Mouse (Mus musculus): ENCODE measurements around the gene 1700067K01Rik. TPM values are rescaled to one million over a fixed set of nuclear protein-coding genes. Genes with fewer than 3 reads are reported as not detected.

The 1700067K01Rik gene
- total and polyA plus RNA-seq, 3 experiments = 0.53 to 0.69 TPM; not detected in 1

DNA sequence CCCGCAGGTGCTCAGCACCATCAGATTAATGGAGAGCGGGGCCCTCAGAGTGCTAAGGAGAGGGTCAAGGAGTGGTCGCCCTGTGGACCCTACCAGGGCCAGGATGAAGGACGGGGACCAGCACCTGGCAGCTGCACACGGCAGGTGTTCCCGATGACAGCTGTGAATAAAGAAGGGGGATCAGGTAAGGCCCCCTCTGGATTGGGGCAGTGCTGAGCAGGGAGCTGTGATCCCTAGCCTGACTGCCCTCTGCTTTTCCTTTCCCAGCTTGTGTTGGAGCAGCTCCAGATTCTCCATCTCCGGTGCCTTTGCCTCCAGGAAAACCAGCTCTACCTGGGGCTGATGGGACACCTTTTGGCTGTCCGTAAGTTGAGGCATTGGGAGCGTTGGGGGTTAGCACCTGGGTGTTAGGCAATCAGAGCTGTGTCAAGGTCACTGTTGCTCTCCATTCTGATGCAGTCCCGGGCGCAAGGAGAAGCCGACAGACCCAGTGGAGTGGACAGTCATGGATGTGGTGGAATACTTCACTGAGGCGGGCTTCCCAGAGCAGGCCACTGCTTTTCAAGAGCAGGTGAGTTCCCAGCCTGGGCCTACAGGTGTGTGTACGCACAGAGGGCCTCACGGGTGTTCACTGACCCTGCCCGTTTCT, 2.1 kb upstream of the 1700067K01Rik start:
- H3K27ac ChIP-seq (ENCODE audit: control insufficient read depth, low read depth, low read length) = no peak overlapping the region
- H3K9me3 ChIP-seq (replicated peaks; ENCODE audit: insufficient read depth, low read length) = no peaks in the 10 kb centered on the region
- H3K9ac ChIP-seq (ENCODE audit: control insufficient read depth, low read depth, low read length, poor library complexity, severe bottlenecking) = peak overlapping the region; percentile 75
- no peak for TF ChIP-seq MXI1 (IDR thresholded peaks at IDR 0.05; ENCODE audit: low read depth, low read length)
- TF ChIP-seq CTCF (IDR thresholded peaks at IDR 0.05 in 2 of 3, conservative IDR thresholded peaks at IDR 0.05 in 1 of 3; ENCODE audit: control insufficient read depth in 1 of 3, insufficient read depth in 1 of 3, low read depth in 2 of 3, low read length in 3 of 3, poor library complexity in 1 of 3, severe bottlenecking in 1 of 3) = no peak
- TF ChIP-seq SIN3A (IDR thresholded peaks at IDR 0.05; ENCODE audit: low read length) = no peak
- TF ChIP-seq KAT2A (conservative IDR thresholded peaks at IDR 0.05; ENCODE audit: low read depth, low read length) = no peak
- TF ChIP-seq MAZ (IDR thresholded peaks at IDR 0.05; ENCODE audit: low read depth, low read length) = no peak
- TF ChIP-seq ZC3H11A (IDR thresholded peaks at IDR 0.05; ENCODE audit: low read depth, low read length) = no peak
- TF ChIP-seq MEF2A (IDR thresholded peaks at IDR 0.05; ENCODE audit: extremely low read depth, insufficient replicate concordance, low read depth, low read length, poor library complexity, severe bottlenecking) = no peak
- no peak for TF ChIP-seq ZMIZ1 (IDR thresholded peaks at IDR 0.05; ENCODE audit: low read depth, low read length)
- TF ChIP-seq NRF1 (IDR thresholded peaks at IDR 0.05; ENCODE audit: insufficient read depth, low read depth, low read length, poor library complexity, severe bottlenecking) = no peak
- no peak for TF ChIP-seq MAX (IDR thresholded peaks at IDR 0.05; ENCODE audit: low read length)
- no peak for TF ChIP-seq ETS1 (IDR thresholded peaks at IDR 0.05; ENCODE audit: low read depth, low read length)
- TF ChIP-seq MYB (IDR thresholded peaks at IDR 0.05; ENCODE audit: low read depth, low read length) = no peak
- TF ChIP-seq USF1 (IDR thresholded peaks at IDR 0.05; ENCODE audit: low read depth, low read length) = no peak
- no peak for TF ChIP-seq TAL1 (IDR thresholded peaks at IDR 0.05; ENCODE audit: low read length)
- TF ChIP-seq EP300 (IDR thresholded peaks at IDR 0.05; ENCODE audit: low read depth in 1 of 2, low read length in 2 of 2) = no peak
- no peak for TF ChIP-seq GABPA (IDR thresholded peaks at IDR 0.05; ENCODE audit: low read depth, low read length)
- DNase-seq (ENCODE audit: low read depth, low spot score) = no peak
- H3K4me3 ChIP-seq (ENCODE audit: control insufficient read depth in 1 of 2, insufficient read depth in 1 of 2, low read depth in 2 of 2, low read length in 2 of 2) = peak overlapping the region; percentile 73 to 80
- peaks cover 20% of the 10 kb centered on the region for H3K79me2 ChIP-seq (ENCODE audit: control insufficient read depth, insufficient read depth, low read length, poor library complexity)
- H3K36me3 ChIP-seq (ENCODE audit: control insufficient read depth in 1 of 2, insufficient read depth in 2 of 2, low read length in 2 of 2) = peaks cover 3 to 19% of the 10 kb centered on the region in 2 experiments; a peak in 2 of 4 replicates
- peaks cover 8 to 26% of the 10 kb centered on the region in 2 experiments for H3K4me1 ChIP-seq (ENCODE audit: control insufficient read depth in 1 of 2, insufficient read depth in 2 of 2, low read length in 2 of 2)
- no peaks in the 10 kb centered on the region for H3K27me3 ChIP-seq (ENCODE audit: control insufficient read depth in 1 of 2, insufficient read depth in 2 of 2, low read length in 2 of 2)

DNA sequence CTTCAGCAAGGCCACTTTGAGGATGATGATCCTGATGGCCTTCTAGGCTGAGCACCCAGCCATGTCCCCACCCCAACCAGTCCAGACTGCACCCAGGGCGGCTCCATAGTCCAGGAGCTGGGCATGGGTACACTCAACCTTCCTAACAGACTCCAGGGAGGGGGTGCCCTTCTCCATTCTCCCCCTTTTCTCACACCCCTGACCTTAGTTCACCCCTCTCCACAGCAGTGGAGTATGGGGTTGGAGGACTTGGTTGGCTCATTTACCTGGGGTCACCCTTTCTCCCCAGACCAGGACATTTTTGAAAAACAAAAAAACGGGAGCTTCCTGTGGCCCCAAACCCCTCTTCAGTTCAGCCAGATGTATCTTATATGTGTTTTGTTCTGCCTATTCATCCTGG, 1.5 kb upstream of the 1700067K01Rik start:
- Histone ChIP-seq H3K9ac (ENCODE audit: control insufficient read depth, low read depth, low read length, poor library complexity, severe bottlenecking) (peak overlapping the region; percentile 4; the same call in 1 of the 2 replicates), H3K9me3 (replicated peaks; ENCODE audit: insufficient read depth, low read length) (no peaks in the 10 kb centered on the region), H3K27ac (ENCODE audit: control insufficient read depth, low read depth, low read length) (no peak overlapping the region), H3K79me2 (ENCODE audit: control insufficient read depth, insufficient read depth, low read length, poor library complexity) (peaks cover 20% of the 10 kb centered on the region), H3K36me3 (ENCODE audit: control insufficient read depth in 1 of 2, insufficient read depth in 2 of 2, low read length in 2 of 2) (peaks cover 3 to 21% of the 10 kb centered on the region in 2 experiments; a peak in 2 of 4 replicates), H3K4me3 (ENCODE audit: control insufficient read depth in 1 of 2, insufficient read depth in 1 of 2, low read depth in 2 of 2, low read length in 2 of 2) (no peak overlapping the region), H3K27me3 (ENCODE audit: control insufficient read depth in 1 of 2, insufficient read depth in 2 of 2, low read length in 2 of 2) (no peaks in the 10 kb centered on the region), H3K4me1 (ENCODE audit: control insufficient read depth in 1 of 2, insufficient read depth in 2 of 2, low read length in 2 of 2) (peaks cover 8 to 29% of the 10 kb centered on the region in 2 experiments; a peak in 3 of 4 replicates)
- no peak for TF ChIP-seq CTCF (IDR thresholded peaks at IDR 0.05 in 2 of 3, conservative IDR thresholded peaks at IDR 0.05 in 1 of 3; ENCODE audit: control insufficient read depth in 1 of 3, insufficient read depth in 1 of 3, low read depth in 2 of 3, low read length in 3 of 3, poor library complexity in 1 of 3, severe bottlenecking in 1 of 3)
- TF ChIP-seq MYB (IDR thresholded peaks at IDR 0.05; ENCODE audit: low read depth, low read length) = no peak
- no peak for TF ChIP-seq BHLHE40 (IDR thresholded peaks at IDR 0.05; ENCODE audit: borderline replicate concordance, low read depth, low read length)
- TF ChIP-seq ZNF384 (IDR thresholded peaks at IDR 0.05; ENCODE audit: low read depth, low read length) = no peak
- TF ChIP-seq TAL1 (IDR thresholded peaks at IDR 0.05; ENCODE audit: low read length) = no peak
- no peak for TF ChIP-seq GATA1 (IDR thresholded peaks at IDR 0.05; ENCODE audit: low read depth, low read length)
- no peak for TF ChIP-seq ZMIZ1 (IDR thresholded peaks at IDR 0.05; ENCODE audit: low read depth, low read length)
- TF ChIP-seq ZC3H11A (IDR thresholded peaks at IDR 0.05; ENCODE audit: low read depth, low read length) = no peak
- no peak for DNase-seq (ENCODE audit: low read depth, low spot score)
